Mouse (Mus musculus): ENCODE results near the gene Pml.

- no peak for TF ChIP-seq GATA1 (IDR thresholded peaks at IDR 0.05; ENCODE audit: low read length)
- no peak for TF ChIP-seq TAL1 (IDR thresholded peaks at IDR 0.05; ENCODE audit: low read length)
Measured at GRCm38 (mm10) chr9:58194222-58194621, 55.4 kb downstream of the Pml start.
